Mouse (Mus musculus) cerebellum, postnatal 36 days (tissue): Measurements from ENCODE around the gene Ydjc.

Experiments used
- DNase-seq, 2 experiments: peaks; one replicate each; pipeline ENCODE4 v3.0.0; 2021 to 2022; ENCODE audit warnings: mixed read lengths in 2 of 2

The Ydjc gene

GRCm38 (mm10) chr16:17144339-17144738 lies at the start of gene Ydjc:
TSS of gene Ydjc (plus strand) at chr16:17144621.
- no peak for DNase-seq

DNA sequence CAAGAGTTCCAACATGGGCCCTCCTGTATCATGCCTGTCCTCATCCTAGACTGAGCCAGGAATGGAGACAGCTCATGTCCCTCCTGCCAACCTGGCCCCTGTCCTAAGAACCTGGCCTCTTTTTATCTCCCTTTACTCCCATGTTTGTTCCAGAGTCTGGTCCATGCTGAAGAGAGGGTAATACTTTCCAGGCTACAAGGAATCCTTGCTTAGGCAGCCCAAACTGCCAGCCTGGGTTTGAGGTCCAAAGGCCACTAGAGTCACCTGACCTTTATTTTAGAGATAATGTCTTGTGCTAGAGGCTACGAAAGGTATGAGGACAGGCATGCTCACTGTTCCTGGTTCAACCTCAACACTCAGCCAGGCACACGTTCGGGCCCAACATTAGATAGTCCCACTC lies 47.5 kb upstream of the Ydjc start:
- DNase-seq, result no peak

DNA sequence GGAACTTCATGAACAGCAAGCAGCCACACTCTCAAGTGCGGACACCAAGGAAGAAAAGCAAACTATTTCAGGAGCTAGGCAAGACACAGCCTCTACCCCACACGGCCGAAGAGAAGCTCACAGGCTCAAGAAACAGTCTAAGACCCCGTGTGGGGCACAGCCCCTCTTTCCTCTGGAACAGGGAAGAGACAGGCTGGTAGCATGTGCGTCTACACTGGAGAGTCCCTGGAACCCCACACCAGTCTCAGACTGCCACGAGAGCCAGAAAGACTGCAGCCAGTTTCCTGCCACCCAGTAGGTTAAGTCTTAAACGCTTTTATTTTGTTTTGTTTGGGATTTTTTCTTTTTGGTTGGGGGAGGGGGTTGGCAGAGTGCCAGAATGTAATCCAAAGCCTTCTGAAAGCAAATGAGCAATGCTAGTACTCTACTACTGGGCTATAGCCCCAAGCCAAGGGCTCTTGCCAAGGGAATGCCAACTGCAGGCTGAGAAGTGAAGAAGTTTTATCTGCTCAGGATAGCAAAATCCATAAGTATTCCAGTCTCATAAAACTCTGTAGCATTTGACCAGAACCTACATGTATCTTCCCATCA lies 41.7 kb upstream of the Ydjc start:
- no peak for DNase-seq

GRCm38 (mm10) chr16:17104600-17104999 lies 39.8 kb upstream of the Ydjc start:
- no peak for DNase-seq

DNA sequence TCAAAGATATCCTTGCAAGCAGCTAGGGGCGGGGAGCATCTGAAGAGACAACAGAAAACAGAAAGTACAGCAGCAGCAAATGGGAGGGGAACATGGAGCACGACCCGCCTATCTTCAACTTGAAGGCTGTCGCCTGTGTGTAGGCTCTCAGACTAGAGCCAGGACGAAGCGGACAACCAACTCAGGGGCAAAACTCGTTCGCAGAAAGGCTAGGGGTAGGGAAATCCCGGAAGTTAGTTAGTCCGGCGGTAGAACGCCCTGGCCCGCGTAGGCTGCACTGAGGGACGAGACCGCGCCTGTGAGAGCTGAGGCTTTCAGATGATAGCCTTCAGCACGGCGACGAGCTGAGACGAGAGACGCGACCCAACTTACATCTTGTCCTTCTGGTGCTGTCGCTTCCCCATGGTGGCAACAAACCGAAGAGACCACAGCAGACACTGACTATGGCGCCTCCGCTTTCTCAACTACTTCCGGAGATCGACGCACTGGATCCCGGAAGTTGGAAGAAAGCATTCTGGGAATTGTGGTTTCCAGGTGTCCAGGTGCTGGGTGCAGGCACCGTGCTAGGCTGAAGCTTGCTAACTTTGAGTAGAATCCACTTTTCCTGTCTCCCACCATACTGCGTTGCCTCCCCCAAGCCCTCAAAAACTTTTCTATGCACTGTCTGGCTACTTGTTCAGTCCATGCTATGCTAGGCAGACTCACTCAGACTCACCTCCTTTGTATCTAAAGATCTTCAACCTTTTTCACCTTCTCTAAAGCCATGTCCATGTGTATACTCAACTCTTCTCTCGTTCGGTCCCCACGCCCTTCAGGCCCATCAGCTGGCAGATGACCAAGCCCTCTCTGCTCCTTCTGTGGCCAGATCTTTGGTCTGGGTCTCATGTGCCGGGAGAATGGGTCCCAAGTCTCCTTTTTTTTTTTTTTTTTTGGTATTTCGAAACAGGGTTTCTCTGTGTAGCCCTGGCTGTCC lies 33.4 kb upstream of the Ydjc start, which contains the start of gene Ppil2:
Ppil2 (minus strand) TSS at position 487 of the 973 bp plus-strand sequence.
- DNase-seq, result peak; percentile 67 to 77

DNA sequence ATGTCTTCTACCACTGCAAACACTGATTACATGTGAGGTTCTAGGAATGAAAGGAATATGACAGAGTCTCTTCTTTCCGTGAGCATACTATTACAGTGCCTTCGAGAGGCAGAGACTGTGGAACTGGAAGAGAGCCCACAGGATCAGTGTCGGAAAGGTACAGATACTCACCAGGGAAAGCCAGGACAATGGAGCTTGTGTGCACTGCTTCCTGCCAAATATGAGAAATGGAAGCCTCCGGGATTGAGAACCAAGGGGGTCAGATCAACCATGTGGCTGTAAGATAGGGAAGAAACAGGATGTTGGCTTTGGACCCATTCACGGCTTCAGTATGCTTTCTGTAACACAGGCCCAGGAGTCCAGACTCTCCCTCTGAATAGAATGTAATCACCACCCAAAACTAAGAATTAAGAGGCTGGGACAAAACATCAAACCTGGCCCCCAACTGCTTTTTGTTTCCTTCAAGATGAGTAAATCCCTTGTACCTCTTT lies 27.1 kb upstream of the Ydjc start:
- no peak for DNase-seq

DNA sequence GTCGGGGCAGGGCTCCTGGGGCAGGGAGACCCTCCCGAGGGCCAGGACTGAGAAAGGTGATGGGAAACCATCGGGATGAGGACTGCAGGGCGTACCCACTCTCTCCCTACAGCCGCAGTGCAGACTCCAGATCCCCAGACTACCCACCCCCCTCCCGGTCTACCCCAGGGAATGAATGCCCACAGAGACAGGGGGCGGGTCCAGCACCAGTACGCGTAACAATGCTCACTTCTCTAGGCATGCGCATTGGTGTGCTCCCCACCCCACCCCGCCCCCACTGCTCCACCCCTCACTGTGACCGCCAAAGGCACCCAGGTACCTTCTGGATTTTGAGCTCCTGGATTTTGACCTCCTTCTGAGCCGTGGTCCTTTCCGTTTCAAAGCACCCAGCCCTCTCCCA lies 22.9 kb upstream of the Ydjc start:
- no peak for DNase-seq

GRCm38 (mm10) chr16:17124119-17124870 lies 20.1 kb upstream of the Ydjc start:
- DNase-seq, result no peak

DNA sequence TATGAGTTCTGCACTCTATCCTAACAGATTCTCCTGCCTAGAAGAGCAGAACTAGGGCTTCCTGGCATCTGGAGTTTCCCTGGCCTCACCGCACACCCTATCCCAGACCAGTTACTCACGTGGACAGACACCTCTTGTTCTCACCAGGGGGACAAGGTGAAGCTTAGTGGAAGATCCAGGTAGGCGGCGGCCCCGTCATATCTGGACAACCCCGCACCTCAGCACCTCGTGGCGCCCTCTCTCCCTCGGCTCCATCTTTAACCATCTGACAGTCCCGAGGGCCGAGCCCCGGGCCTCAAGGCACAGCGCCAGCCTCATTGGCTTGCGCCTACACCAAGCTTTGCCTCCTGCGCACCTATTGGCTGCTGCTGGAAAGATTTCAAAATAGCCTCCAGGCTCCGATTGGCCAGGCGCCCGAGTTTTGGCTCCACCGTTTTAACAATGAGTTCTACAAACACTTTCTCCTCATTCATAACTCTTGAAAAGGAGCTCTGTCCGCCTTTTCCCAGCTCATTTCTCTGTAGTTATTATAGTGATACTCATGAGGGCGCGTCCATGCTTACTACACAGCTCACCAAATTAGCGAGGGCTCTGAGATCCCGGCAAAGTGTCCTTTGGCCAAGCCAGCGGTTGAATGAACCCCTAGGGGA lies 19.4 kb upstream of the Ydjc start, which contains the start of gene 2610318N02Rik:
2610318N02Rik (minus strand) TSS at position 297 of the 650 bp plus-strand sequence.
- DNase-seq, result peak; percentile 52 to 65

DNA sequence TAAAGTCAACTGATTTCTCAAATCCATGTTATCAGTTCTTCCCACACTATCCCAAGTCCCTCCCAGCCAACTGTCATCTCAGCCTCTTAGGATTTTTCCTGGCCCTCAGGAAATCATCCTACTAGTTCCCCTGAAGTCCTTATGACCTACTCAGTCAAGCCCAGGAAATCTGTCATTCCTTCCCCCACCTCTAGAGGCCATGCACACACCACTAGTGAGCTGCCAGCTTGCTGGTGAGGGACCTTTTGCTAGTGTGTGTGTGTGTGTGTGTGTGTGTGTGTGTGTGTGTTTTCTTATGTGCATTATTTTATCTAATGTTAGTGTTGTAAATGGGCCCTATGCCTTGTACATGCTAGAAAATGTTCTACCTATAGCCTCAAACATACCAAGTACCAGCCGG lies 17.1 kb upstream of the Ydjc start:
- peak in 1 of 2 experiments; percentile 27 for DNase-seq

- DNase-seq, result peak in 1 of 2 experiments; percentile 14
These were observed 13.0 kb upstream of the Ydjc start for GRCm38 (mm10) chr16:17131191-17132088.

GRCm38 (mm10) chr16:17132089-17132905 lies 12.1 kb upstream of the Ydjc start, which contains the start of gene Sdf2l1:
TSS of gene Sdf2l1 (minus strand) at chr16:17132383.
- peak; percentile 97 for DNase-seq

DNA sequence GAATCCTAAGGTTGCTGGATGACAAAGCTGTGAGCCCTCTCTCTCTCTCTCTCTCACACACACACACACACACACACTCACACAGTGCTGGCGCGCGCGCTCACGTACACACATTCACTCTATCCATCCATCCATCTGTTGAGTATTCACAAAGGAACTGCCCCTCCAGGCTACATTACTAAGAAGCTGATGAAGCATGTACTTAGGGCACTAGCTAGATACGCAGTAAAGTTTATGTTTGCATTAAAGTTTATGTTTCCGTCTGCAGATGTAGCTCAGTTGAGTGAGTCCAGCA lies 11.6 kb upstream of the Ydjc start:
- DNase-seq, result no peak

DNA sequence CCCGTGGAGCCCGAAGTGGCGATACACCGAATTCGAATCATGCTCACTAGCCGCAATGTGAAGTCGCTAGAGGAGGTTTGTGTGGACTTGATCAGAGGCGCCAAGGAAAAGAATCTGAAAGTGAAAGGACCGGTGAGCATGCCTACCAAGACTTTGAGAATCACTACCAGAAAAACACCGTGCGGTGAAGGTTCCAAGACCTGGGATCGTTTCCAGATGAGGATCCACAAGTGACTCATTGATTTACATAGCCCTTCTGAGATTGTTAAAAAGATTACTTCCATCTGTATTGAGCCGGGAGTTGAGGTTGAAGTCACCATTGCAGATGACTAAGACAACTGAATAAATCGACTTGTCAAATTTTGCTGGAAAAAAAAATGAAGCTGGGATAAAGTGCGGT lies 7.1 kb upstream of the Ydjc start:
- no peak for DNase-seq

DNA sequence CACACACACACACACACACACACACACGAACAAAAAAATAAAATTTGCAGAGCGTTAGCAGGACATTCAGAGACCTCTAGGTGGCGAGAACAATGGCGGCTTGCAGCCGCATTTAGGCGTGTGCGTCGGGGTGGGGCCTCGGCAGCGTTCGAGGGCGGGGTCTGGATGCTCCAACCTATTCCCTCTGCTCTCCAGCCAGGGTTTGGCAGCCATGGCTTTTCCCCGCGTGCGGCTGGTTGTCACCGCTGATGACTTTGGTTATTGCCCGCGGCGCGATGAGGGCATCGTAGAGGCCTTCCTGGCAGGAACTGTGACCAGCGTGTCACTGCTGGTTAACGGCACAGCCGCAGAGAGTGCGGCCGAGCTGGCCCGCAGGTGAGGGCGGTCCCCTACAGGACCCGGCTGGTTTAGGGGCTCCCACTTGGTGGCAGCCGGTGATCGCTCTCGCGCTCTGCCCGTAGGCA lies 2.4 kb downstream of the Ydjc start, which contains the start of gene Ccdc116:
Ccdc116 (minus strand) TSS at position 458 of the 464 bp plus-strand sequence.
- DNase-seq, result peak; percentile 80 to 85

GRCm38 (mm10) chr16:17147391-17147929 lies 3.0 kb downstream of the Ydjc start:
- DNase-seq, result peak in 1 of 2 experiments; percentile 19

GRCm38 (mm10) chr16:17148084-17148483 lies 3.7 kb downstream of the Ydjc start:
- DNase-seq, result peak in 1 of 2 experiments; percentile 13

- no peak for DNase-seq
These were observed 6.3 kb downstream of the Ydjc start for GRCm38 (mm10) chr16:17150520-17151258.

DNA sequence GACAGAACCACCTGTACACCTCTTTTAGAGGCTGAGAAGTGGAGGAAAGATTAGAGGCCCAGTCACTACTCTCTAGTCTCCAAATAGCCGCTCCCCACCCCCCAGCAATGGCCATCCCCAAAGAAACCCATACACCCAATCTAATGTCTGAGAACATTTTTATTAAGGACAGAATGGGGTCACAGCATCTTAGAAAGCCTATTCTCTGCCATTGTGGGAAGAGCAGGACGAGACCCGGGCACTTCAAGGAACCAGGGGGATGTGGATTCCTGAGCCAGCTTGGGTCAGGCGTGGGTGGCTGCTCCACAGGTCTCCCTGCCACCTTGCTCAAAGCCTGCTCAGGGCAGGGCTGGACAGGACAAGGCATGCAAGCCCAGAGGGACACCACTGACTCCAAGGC lies 7.5 kb downstream of the Ydjc start:
- DNase-seq, result no peak
